Mouse (Mus musculus): ENCODE results near the gene Ptx4. TPM values are rescaled to one million over a fixed set of nuclear protein-coding genes. Genes with fewer than 3 reads are reported as not detected.

The Ptx4 gene
- polyA plus RNA-seq, 1 experiment from 2014 or later, result not detected

DNA sequence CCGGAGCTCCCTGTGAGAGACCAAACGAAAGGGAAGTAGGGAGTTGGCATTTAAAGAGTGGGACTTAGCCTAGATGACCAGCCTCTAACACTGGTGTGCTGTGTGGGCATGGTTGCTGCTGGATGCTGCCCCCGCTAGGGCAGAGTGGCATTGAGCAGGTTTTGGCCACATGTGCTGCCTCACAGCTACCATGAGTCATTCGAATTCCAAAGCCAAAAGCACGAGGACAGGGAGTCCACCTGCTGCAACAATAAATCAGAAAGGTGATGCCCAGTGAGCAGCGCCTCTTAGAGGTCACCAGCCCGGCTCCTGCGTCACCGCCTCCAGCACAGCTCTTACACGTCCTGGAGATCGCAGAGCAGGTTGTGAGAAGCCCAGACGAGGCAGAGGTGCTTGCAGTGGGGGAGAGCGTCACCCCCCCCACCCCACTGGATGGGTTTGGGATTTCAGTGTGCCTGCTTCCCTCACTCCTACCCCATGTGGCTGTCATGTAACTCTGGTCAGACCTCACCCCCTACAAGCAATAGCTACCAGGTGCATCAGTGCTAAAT lies 35.6 kb upstream of the Ptx4 start:
- H3K4me3 ChIP-seq (ENCODE audit: low read depth, low read length), result no peak overlapping the region
- no peaks in the 10 kb centered on the region; the same call in 1 of the 2 replicates for H3K36me3 ChIP-seq (ENCODE audit: control insufficient read depth, insufficient read depth, low read length)
- H3K9ac ChIP-seq (ENCODE audit: low read depth, low read length), result no peak overlapping the region
- no peak overlapping the region for H3K4me2 ChIP-seq
- H3K9me3 ChIP-seq (ENCODE audit: control insufficient read depth, low read length), result no peaks in the 10 kb centered on the region
- H3K4me1 ChIP-seq (replicated peaks; ENCODE audit: control insufficient read depth, insufficient read depth, low read length), result peaks cover 47% of the 10 kb centered on the region
- H3K27me3 ChIP-seq (replicated peaks; ENCODE audit: control insufficient read depth, insufficient read depth, low read length), result no peaks in the 10 kb centered on the region
- WGBS, result 82% methylated on average over 13 of the region's 13 CpGs
- DNase-seq (ENCODE audit: low spot score), result no peak
- H3K27ac ChIP-seq (ENCODE audit: low read depth, low read length), result peak overlapping the region; percentile 25; the same call in 1 of the 2 replicates
- ATAC-seq (replicated peaks; ENCODE audit: low FRiP score), result no peak

DNA sequence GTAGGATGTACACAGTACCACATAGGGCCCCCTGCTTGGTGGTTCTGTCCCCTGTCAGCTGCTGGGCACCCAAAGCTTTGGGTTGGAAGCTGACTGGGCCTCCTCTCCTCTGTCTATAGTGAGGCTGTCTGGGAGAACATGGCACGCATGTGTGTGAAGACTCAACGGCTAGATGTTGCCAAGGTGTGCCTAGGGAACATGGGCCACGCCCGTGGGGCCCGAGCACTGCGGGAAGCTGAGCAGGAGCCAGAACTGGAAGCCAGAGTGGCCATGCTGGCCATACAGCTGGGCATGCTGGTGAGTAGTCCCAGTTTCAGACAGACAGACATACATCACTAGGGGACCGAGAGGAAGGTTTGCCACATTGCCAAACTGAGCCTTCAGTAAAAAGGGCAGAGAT lies 33.8 kb upstream of the Ptx4 start:
- DNase-seq (ENCODE audit: low spot score) (no peak), ATAC-seq (replicated peaks; ENCODE audit: low FRiP score) (no peak)
- no peak overlapping the region for H3K4me3 ChIP-seq (ENCODE audit: low read depth, low read length)
- peak overlapping the region; percentile 34 for H3K4me2 ChIP-seq
- H3K27me3 ChIP-seq (replicated peaks; ENCODE audit: control insufficient read depth, insufficient read depth, low read length), result no peaks in the 10 kb centered on the region
- WGBS, result 77% methylated on average over 7 of the region's 7 CpGs
- H3K4me1 ChIP-seq (replicated peaks; ENCODE audit: control insufficient read depth, insufficient read depth, low read length), result peaks cover 49% of the 10 kb centered on the region
- peak overlapping the region; percentile 38 for H3K9ac ChIP-seq (ENCODE audit: low read depth, low read length)
- no peaks in the 10 kb centered on the region for H3K9me3 ChIP-seq (ENCODE audit: control insufficient read depth, low read length)
- peak overlapping the region; percentile 99 for H3K27ac ChIP-seq (ENCODE audit: low read depth, low read length)
- no peaks in the 10 kb centered on the region for H3K36me3 ChIP-seq (ENCODE audit: control insufficient read depth, insufficient read depth, low read length)

DNA sequence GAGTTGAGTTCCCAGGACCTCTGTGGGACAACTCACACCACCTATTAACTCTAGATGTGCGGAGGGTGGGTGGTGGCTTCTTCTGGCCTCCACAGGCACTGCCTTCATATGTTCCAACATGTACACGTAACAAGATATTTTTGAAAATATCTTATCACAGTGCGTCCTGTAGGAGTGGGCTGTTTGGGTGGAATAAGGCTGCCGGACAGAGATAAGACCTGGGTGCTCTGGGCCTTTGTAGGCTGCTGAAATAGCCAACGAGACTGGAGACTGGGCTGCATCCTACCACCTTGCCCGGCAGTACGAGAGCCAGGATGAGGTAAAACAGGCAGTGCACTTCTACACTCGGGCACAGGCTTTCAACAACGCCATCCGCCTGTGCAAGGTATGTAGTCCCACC lies 31.4 kb upstream of the Ptx4 start:
- DNase-seq (ENCODE audit: low spot score), result peak; percentile 45
- peak overlapping the region; percentile 70 for H3K4me2 ChIP-seq

DNA sequence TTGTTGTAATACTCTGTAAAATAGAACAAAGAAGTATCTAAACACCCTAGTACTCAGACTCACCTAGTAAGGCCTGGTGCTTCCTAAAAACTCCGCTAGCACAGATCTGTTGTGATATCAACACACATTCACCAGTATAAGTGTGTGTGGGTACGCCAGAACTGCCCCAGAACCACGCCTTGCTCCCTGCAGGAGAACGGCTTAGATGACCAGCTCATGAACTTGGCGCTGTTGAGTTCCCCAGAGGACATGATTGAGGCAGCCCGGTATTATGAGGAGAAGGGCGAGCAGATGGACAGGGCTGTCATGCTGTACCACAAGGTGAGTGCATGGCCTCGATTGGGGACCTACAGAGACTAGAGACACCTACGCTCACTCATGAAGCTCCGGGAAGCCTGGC lies 30.1 kb upstream of the Ptx4 start:
- Histone ChIP-seq H3K4me3 (ENCODE audit: low read depth, low read length) (peak overlapping the region; percentile 59), H3K27ac (ENCODE audit: low read depth, low read length) (peak overlapping the region; percentile 99), H3K9ac (ENCODE audit: low read depth, low read length) (peak overlapping the region; percentile 82), H3K4me1 (replicated peaks; ENCODE audit: control insufficient read depth, insufficient read depth, low read length) (peaks cover 38% of the 10 kb centered on the region), H3K36me3 (ENCODE audit: control insufficient read depth, insufficient read depth, low read length) (peaks cover 11% of the 10 kb centered on the region), H3K9me3 (ENCODE audit: control insufficient read depth, low read length) (no peaks in the 10 kb centered on the region), H3K27me3 (replicated peaks; ENCODE audit: control insufficient read depth, insufficient read depth, low read length) (no peaks in the 10 kb centered on the region), H3K4me2 (peak overlapping the region; percentile 70)
- WGBS, result 84% methylated on average over 10 of the region's 10 CpGs
- DNase-seq (ENCODE audit: low spot score) (no peak), ATAC-seq (replicated peaks; ENCODE audit: low FRiP score) (no peak)

More for the DNA sequence above, 31.4 kb upstream of the Ptx4 start:
- H3K4me3 ChIP-seq (ENCODE audit: low read depth, low read length), result peak overlapping the region; percentile 59
- H3K9ac ChIP-seq (ENCODE audit: low read depth, low read length), result peak overlapping the region; percentile 82
- WGBS, result 53% methylated on average over 10 of the region's 10 CpGs
- H3K27me3 ChIP-seq (replicated peaks; ENCODE audit: control insufficient read depth, insufficient read depth, low read length), result no peaks in the 10 kb centered on the region
- peaks cover 38% of the 10 kb centered on the region for H3K4me1 ChIP-seq (replicated peaks; ENCODE audit: control insufficient read depth, insufficient read depth, low read length)
- no peaks in the 10 kb centered on the region for H3K9me3 ChIP-seq (ENCODE audit: control insufficient read depth, low read length)
- peak overlapping the region; percentile 99 for H3K27ac ChIP-seq (ENCODE audit: low read depth, low read length)
- peaks cover 8% of the 10 kb centered on the region for H3K36me3 ChIP-seq (ENCODE audit: control insufficient read depth, insufficient read depth, low read length)
- ATAC-seq (replicated peaks; ENCODE audit: low FRiP score), result peak; percentile 95

DNA sequence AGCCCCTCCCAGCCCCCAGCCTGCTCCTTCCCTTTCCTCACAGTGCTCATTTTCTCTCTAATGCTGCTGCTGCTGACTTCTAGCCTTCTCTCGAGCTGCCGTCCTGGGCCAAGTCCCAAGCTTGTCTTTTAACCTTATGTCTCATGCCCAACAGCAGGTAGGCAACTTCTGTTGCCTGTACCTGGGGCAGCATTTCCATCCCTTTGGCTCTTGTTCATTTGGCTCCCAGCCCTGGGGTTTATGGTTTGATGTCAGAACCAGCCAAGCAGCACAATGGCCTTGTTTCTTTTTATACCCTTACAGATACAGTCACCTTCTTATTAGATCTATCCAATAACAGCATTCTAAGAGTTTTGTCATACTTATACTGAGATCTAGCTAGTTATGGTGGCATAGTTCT lies 24.3 kb upstream of the Ptx4 start:
- Histone ChIP-seq H3K4me2 (no peak overlapping the region), H3K4me1 (replicated peaks; ENCODE audit: control insufficient read depth, insufficient read depth, low read length) (no peaks in the 10 kb centered on the region), H3K36me3 (ENCODE audit: control insufficient read depth, insufficient read depth, low read length) (peaks cover 33% of the 10 kb centered on the region), H3K9me3 (ENCODE audit: control insufficient read depth, low read length) (no peaks in the 10 kb centered on the region), H3K4me3 (ENCODE audit: low read depth, low read length) (no peak overlapping the region), H3K27me3 (replicated peaks; ENCODE audit: control insufficient read depth, insufficient read depth, low read length) (no peaks in the 10 kb centered on the region), H3K9ac (ENCODE audit: low read depth, low read length) (no peak overlapping the region), H3K27ac (ENCODE audit: low read depth, low read length) (no peak overlapping the region)
- DNase-seq (ENCODE audit: low spot score), result no peak
- no peak for ATAC-seq (replicated peaks; ENCODE audit: low FRiP score)
- 84% methylated on average over 2 of the region's 2 CpGs for WGBS

DNA sequence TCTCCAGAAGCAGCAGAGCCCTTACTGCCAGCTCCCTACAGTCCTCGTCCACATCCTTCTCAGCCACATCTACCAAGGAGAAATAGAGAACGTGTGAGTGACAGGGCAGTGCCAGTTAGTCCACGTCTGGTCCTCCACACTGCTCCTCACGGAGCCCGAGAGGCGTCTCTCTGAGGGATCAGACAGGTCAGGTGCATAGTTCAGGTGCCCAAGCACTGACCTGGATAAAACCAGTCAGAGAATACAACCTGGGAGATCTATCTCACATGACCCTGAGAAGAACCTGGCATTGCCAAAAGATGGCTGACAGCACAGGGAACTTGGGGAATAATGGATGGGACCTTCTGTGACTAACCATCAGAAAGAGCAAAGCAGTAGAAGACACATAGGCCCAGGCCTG lies 20.5 kb upstream of the Ptx4 start:
- no peak overlapping the region for H3K4me2 ChIP-seq
- ATAC-seq (replicated peaks; ENCODE audit: low FRiP score) (no peak), DNase-seq (ENCODE audit: low spot score) (no peak)
- H3K27me3 ChIP-seq (replicated peaks; ENCODE audit: control insufficient read depth, insufficient read depth, low read length), result no peaks in the 10 kb centered on the region
- H3K9ac ChIP-seq (ENCODE audit: low read depth, low read length), result no peak overlapping the region
- H3K9me3 ChIP-seq (ENCODE audit: control insufficient read depth, low read length), result no peaks in the 10 kb centered on the region
- peaks cover 43% of the 10 kb centered on the region for H3K36me3 ChIP-seq (ENCODE audit: control insufficient read depth, insufficient read depth, low read length)
- no peaks in the 10 kb centered on the region for H3K4me1 ChIP-seq (replicated peaks; ENCODE audit: control insufficient read depth, insufficient read depth, low read length)
- no peak overlapping the region for H3K27ac ChIP-seq (ENCODE audit: low read depth, low read length)
- no peak overlapping the region for H3K4me3 ChIP-seq (ENCODE audit: low read depth, low read length)
- 87% methylated on average over 6 of the region's 6 CpGs for WGBS

DNA sequence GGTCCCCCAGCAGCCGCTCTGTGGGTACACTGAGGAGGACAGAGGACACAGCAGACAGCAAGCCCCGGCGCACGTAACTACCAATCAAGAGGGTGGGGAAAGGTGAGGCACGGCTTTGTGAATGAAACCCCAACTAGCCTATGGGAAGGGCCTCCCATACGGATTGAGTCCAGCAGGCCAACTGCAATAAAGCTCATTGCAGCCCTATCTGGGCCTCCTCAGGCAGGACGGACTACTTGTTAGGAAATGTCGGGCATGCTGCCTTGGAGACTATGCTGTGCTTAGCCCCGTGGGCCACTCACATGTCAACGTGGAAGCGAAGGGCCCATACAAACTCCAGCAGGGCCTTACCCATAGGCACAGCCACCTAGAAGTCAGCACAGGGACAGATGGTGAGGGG lies 19.2 kb upstream of the Ptx4 start:
- Histone ChIP-seq H3K9ac (ENCODE audit: low read depth, low read length) (no peak overlapping the region), H3K27ac (ENCODE audit: low read depth, low read length) (no peak overlapping the region), H3K4me2 (no peak overlapping the region), H3K4me3 (ENCODE audit: low read depth, low read length) (no peak overlapping the region), H3K9me3 (ENCODE audit: control insufficient read depth, low read length) (no peaks in the 10 kb centered on the region), H3K36me3 (ENCODE audit: control insufficient read depth, insufficient read depth, low read length) (peaks cover 52% of the 10 kb centered on the region), H3K27me3 (replicated peaks; ENCODE audit: control insufficient read depth, insufficient read depth, low read length) (no peaks in the 10 kb centered on the region), H3K4me1 (replicated peaks; ENCODE audit: control insufficient read depth, insufficient read depth, low read length) (no peaks in the 10 kb centered on the region)
- WGBS, result 95% methylated on average over 11 of the region's 11 CpGs
- DNase-seq (ENCODE audit: low spot score) (no peak), ATAC-seq (replicated peaks; ENCODE audit: low FRiP score) (no peak)

GRCm38 (mm10) chr17:25107786-25108185 lies 12.8 kb upstream of the Ptx4 start:
- WGBS, result 83% methylated on average over 16 of the region's 16 CpGs
- DNase-seq (ENCODE audit: low spot score), result no peak
- Histone ChIP-seq H3K9ac (ENCODE audit: low read depth, low read length) (no peak overlapping the region), H3K27ac (ENCODE audit: low read depth, low read length) (no peak overlapping the region), H3K36me3 (ENCODE audit: control insufficient read depth, insufficient read depth, low read length) (peaks cover 42% of the 10 kb centered on the region), H3K4me3 (ENCODE audit: low read depth, low read length) (no peak overlapping the region), H3K27me3 (replicated peaks; ENCODE audit: control insufficient read depth, insufficient read depth, low read length) (no peaks in the 10 kb centered on the region), H3K4me2 (no peak overlapping the region), H3K4me1 (replicated peaks; ENCODE audit: control insufficient read depth, insufficient read depth, low read length) (no peaks in the 10 kb centered on the region), H3K9me3 (ENCODE audit: control insufficient read depth, low read length) (no peaks in the 10 kb centered on the region)
- no peak for ATAC-seq (replicated peaks; ENCODE audit: low FRiP score)

DNA sequence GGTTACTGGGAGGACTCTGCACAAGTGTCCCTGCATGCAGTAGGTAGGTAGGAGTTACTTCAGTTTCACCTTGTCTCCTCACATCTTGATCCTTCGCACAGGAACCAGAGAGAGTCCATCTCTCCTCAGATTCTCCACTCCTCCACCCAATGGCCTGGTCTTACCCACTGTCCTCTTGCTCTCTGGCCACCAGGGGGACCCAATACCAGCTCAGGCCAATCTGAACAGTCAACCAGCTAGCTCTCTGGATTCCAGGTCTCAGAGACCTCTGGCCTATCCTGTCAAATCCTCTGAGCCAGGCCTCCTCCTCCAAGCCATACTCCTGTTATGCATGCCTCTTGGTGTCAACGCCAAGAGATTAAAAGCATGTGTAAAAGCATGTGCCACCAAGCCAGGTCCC lies 11.0 kb upstream of the Ptx4 start:
- DNase-seq (ENCODE audit: low spot score) (no peak), ATAC-seq (replicated peaks; ENCODE audit: low FRiP score) (peak; percentile 69; the same call in 1 of the 2 replicates)
- no peaks in the 10 kb centered on the region for H3K9me3 ChIP-seq (ENCODE audit: control insufficient read depth, low read length)
- H3K27ac ChIP-seq (ENCODE audit: low read depth, low read length), result no peak overlapping the region
- no peaks in the 10 kb centered on the region for H3K27me3 ChIP-seq (replicated peaks; ENCODE audit: control insufficient read depth, insufficient read depth, low read length)
- H3K4me1 ChIP-seq (replicated peaks; ENCODE audit: control insufficient read depth, insufficient read depth, low read length), result peaks cover under 1% of the 10 kb centered on the region
- no peak overlapping the region for H3K4me2 ChIP-seq
- H3K36me3 ChIP-seq (ENCODE audit: control insufficient read depth, insufficient read depth, low read length), result peaks cover 37% of the 10 kb centered on the region
- no peak overlapping the region for H3K4me3 ChIP-seq (ENCODE audit: low read depth, low read length)
- 78% methylated on average over 2 of the region's 2 CpGs for WGBS
- H3K9ac ChIP-seq (ENCODE audit: low read depth, low read length), result no peak overlapping the region

All from liver, embryonic 11.5 days (tissue).